Mouse (Mus musculus): ENCODE measurements around the gene Scaper.
A peak's percentile ranks its signal among the peaks of the same experiment; 100 is the strongest.

The Scaper gene

GRCm38 (mm10) chr9:55608701-55609531 is 329.0 kb downstream of the Scaper start:
- DNase-seq (ENCODE audit: low read depth), result no peak

GRCm38 (mm10) chr9:55598594-55598993 is 339.3 kb downstream of the Scaper start:
- DNase-seq (ENCODE audit: low read depth), result no peak

- no peak for DNase-seq (ENCODE audit: low read depth)
Measured at GRCm38 (mm10) chr9:55586141-55586540, 351.8 kb downstream of the Scaper start.

GRCm38 (mm10) chr9:55581414-55581813 is 356.5 kb downstream of the Scaper start:
- DNase-seq (ENCODE audit: low read depth), result no peak

- DNase-seq (ENCODE audit: low read depth), result no peak
Measured at GRCm38 (mm10) chr9:55576571-55576970, 361.3 kb downstream of the Scaper start.

GRCm38 (mm10) chr9:55571071-55571470 is 366.8 kb downstream of the Scaper start:
- no peak for DNase-seq (ENCODE audit: low read depth)

- no peak for DNase-seq (ENCODE audit: low read depth)
Measured at GRCm38 (mm10) chr9:55568466-55569159, 369.3 kb downstream of the Scaper start.

- DNase-seq (ENCODE audit: low read depth), result no peak
Measured at GRCm38 (mm10) chr9:55560960-55561359, 377.0 kb downstream of the Scaper start.

- DNase-seq (ENCODE audit: low read depth), result no peak
Measured at GRCm38 (mm10) chr9:55554986-55555385, 382.9 kb downstream of the Scaper start.

GRCm38 (mm10) chr9:55549302-55549890 is 388.5 kb downstream of the Scaper start:
- DNase-seq (ENCODE audit: low read depth), result no peak

GRCm38 (mm10) chr9:55548871-55549270 is 389.0 kb downstream of the Scaper start:
- no peak for DNase-seq (ENCODE audit: low read depth)

GRCm38 (mm10) chr9:55546176-55547010 is 391.5 kb downstream of the Scaper start:
- peak; percentile 65 for DNase-seq (ENCODE audit: low read depth)

- peak; percentile 7 for DNase-seq (ENCODE audit: low read depth)
Measured at GRCm38 (mm10) chr9:55545556-55546175, 392.3 kb downstream of the Scaper start.

GRCm38 (mm10) chr9:55544861-55545555 is 392.9 kb downstream of the Scaper start:
- peak; percentile 50 for DNase-seq (ENCODE audit: low read depth)

GRCm38 (mm10) chr9:55543703-55544401 is 394.1 kb downstream of the Scaper start:
- peak; percentile 62 for DNase-seq (ENCODE audit: low read depth)

- DNase-seq (ENCODE audit: low read depth), result peak; percentile 53
Measured at GRCm38 (mm10) chr9:55543336-55543702, 394.6 kb downstream of the Scaper start.

- DNase-seq (ENCODE audit: low read depth), result peak; percentile 49
Measured at GRCm38 (mm10) chr9:55542366-55543325, 395.3 kb downstream of the Scaper start.

GRCm38 (mm10) chr9:55541681-55542365 is 396.1 kb downstream of the Scaper start:
- peak; percentile 60 for DNase-seq (ENCODE audit: low read depth)

Measured in induced T-regulatory cell, adult 2 months (primary cell).